Mouse (Mus musculus) left cerebral cortex, adult 18-20 months (tissue): Measurements from ENCODE around the gene Trpm7. TPM values are rescaled to one million over a fixed set of nuclear protein-coding genes. Genes with fewer than 3 reads are reported as not detected.

Experiments used
- DNase-seq, 2 experiments: peaks; one replicate each; pipeline ENCODE4 v3.0.0; 2021 to 2022; ENCODE audit warnings: low spot score in 2 of 2, mixed read lengths in 1 of 2
- total RNA-seq, 2 experiments: library from RNA; stranded (reverse); gene quantifications; 2 replicates each; pipeline ENCODE4 v1.2.3; 2021

Gene Trpm7
- total RNA-seq, 2 experiments from 2014 or later: 33.9 to 35.4 TPM

- no peak for DNase-seq
These were observed 58.6 kb downstream of the Trpm7 start for GRCm38 (mm10) chr2:126817414-126817813.

DNA sequence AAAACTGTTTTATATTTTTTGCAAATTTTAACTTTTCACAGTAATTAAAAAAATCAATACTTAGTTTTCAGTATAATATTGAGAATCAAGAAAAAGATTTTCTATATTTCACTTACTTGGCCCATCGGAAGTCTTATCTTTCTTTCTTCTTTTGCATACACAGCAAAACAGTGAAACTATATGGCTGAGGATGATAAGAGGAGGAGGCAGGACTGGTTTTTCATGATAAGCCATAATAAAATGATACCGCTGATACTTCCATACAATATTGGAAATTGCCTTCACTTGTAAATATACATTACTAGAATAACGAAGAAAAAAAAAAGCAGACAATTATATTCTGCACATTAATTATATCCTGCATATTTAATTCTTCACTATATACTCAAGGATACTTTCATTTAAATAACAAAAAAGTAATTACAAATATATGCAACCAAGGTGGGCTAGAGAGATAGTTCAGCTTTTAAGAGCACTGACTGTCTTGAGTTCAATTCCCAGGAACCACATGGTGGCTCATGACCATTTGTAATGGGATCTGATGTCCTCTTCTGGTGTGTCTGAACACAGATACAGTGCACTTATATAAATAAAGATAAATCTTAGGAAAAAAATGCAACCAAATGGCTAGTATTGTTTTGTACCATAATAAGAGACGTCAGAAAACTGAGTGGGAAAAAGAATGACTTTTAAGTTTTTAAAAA, 59.2 kb downstream of the Trpm7 start:
- no peak for DNase-seq

- no peak for DNase-seq
These were observed 60.2 kb downstream of the Trpm7 start for GRCm38 (mm10) chr2:126815822-126816221.

DNA sequence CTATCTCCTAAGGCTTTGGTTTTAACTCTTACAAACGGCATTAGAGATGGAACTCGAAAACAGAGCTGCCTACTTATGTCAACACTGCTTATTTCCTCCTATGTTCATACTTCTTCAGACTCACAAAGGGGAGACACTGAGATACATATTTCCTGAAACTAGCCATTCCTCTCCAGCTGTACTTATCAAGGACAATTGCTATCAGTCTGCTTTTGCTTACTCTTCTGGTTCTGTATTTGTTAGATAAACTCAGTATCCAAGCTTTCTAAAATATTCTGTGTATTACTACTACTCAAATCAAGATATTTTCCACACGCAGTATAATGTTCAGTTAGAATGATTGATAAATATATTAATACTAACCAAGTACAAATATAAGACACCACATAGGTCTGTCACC, 74.0 kb downstream of the Trpm7 start:
- no peak for DNase-seq

DNA sequence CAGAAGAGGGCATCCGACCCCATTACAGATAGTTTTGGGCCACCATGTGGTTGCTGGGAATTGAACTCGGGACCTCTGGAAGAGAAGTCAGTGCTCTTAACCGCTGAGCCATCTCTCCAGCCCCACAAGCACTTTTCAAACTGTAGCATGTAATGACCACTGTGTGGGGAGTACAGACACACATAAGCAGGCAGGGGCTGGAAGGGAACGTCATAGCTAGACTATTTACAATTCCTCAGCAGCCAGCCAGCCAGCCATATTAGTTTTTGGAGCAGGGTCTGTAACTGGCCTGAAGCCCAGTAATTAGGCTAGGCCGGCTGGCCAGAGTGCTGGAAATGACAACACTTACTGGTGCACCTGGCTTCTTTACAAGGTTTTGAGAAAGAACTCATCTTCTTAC, 77.6 kb downstream of the Trpm7 start:
- DNase-seq: no peak

- DNase-seq: no peak
These were observed 80.3 kb downstream of the Trpm7 start for GRCm38 (mm10) chr2:126795708-126796107.

- DNase-seq: no peak
These were observed 83.4 kb downstream of the Trpm7 start for GRCm38 (mm10) chr2:126792611-126793010.

DNA sequence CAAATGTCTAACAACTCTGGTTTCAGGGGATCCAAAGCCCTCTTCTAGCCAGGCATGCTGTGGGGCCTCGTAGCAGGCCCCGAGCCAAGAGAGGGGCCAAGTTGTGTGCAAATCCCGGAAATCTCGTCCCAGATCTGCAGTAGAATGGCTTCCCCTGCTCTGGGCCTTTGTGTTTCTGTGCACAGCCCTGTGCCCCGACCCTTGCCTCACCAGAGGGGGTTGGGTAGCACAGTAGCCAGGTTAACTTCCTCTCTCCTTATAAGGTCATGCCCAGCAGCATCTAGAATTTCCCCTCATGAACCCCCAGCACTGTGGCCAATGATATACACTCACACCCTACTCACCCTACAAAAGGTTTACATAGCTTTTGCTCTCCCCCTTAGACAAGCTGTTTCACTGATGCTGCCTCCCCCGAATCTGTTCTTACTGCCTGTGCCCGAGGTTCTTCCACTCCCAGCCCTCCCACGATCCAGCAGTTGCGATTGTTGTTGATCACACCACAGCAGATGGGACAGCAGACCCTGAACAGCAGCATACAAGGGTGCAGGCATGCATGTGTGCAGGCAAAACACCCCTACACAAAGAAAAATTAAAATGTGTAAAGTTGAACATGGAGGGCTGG, 88.2 kb downstream of the Trpm7 start:
- DNase-seq: peak; percentile 56 to 63

DNA sequence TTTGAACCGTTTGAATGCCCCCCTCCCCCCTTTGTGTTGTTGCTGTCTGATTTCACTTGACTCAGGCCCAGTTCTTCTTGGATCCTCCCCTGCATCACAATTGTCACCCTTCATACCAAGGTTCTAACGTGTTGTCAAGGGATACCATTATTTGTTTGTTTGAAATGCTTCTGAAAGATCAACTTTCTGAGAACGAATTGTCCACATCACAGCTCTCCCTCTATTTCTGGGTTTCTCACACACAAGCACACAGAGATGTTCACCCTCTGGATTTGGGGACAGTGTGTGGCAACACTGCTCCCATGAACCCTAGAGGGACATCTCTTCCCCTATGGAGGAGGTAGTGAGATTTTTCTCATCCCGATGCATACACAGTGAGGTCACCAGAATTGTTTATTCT, 92.7 kb downstream of the Trpm7 start, which contains the start of gene Usp50:
Gene Usp50, minus strand, starts transcription at position 101 of the 400 bp plus-strand sequence.
- no peak for DNase-seq

- DNase-seq: peak; percentile 56 to 60
These were observed 93.6 kb downstream of the Trpm7 start for GRCm38 (mm10) chr2:126782433-126782832.

- no peak for DNase-seq
These were observed 94.6 kb downstream of the Trpm7 start for GRCm38 (mm10) chr2:126781478-126781877.

- no peak for DNase-seq
These were observed 95.7 kb downstream of the Trpm7 start for GRCm38 (mm10) chr2:126780286-126780685.

GRCm38 (mm10) chr2:126778806-126779205, 97.2 kb downstream of the Trpm7 start:
- no peak for DNase-seq

DNA sequence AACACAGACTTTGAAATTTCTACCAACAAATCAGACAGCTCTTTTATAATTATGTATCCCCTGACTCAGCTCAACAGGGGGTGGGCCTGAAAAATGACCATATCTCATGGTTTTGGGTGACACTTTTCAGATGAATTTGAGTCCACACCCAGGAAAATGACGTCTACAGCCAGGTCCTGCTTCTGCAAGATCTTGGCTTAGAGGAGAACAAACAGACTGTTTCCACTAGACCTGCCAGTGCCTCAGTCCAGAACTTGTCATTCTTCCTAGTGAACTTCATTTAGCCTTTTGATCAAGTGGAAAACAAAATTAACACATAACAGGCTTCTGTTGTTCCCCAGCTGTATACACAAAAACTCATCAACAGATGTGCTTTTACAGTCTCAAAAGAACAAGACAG, 99.6 kb downstream of the Trpm7 start:
- no peak for DNase-seq

GRCm38 (mm10) chr2:126775951-126776350, 100.1 kb downstream of the Trpm7 start:
- DNase-seq: no peak

- no peak for DNase-seq
These were observed 103.8 kb downstream of the Trpm7 start for GRCm38 (mm10) chr2:126772217-126772616.

DNA sequence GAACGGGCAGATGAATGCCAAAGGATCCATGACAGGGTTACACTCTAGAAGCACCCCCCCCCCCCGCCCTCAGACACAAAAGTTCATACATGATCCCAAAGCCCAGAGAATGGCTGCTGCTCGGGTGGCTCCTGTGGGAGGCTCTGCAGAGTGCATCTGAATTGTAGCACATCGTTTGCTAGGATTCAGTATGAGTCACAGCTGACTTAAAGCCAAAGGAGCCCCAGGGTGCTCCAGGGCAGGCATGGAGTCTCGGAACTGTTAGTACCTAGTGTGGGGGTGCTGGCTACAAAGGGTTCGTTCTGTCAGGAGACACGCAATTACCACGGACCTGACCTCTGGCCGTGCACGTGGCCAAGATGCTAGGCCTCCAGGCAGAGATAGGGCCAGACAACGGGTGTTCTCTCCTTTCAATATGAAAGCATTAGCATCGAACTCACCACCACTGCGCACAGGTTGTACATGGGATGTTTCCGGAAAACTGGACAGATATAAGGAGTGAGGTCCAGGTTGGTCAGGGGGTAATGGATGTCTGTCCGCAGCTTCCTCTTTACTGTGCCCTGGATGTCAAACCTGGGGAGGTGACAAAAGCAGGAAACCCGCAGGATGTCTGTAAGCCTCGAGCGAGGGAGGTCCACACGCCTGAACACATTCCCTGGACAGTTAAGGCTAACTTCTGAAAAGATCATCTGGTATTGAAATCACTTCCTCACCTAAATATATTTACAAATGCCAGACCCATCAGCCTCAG, 106.4 kb downstream of the Trpm7 start:
- no peak for DNase-seq

GRCm38 (mm10) chr2:126768194-126768593, 107.8 kb downstream of the Trpm7 start:
- no peak for DNase-seq

DNA sequence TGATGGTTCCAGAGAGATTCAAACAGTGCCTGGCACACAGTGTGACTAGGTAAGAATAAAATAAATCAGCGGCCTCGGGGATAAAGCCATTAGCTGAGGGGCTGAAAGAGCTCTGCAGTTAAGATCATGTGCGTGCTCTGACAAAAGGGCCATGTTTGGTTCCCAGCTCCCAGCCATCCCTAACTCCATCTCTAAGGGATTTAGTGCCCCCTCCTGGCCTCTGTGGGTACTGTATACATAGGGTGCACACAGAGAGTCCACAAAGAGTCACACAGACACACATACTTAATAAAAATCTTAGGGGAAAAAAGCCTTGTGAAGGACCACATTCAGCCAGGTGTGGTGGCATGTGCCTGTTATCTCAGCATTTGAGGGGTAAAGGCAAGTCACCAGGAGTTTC, 108.4 kb downstream of the Trpm7 start:
- no peak for DNase-seq

DNA sequence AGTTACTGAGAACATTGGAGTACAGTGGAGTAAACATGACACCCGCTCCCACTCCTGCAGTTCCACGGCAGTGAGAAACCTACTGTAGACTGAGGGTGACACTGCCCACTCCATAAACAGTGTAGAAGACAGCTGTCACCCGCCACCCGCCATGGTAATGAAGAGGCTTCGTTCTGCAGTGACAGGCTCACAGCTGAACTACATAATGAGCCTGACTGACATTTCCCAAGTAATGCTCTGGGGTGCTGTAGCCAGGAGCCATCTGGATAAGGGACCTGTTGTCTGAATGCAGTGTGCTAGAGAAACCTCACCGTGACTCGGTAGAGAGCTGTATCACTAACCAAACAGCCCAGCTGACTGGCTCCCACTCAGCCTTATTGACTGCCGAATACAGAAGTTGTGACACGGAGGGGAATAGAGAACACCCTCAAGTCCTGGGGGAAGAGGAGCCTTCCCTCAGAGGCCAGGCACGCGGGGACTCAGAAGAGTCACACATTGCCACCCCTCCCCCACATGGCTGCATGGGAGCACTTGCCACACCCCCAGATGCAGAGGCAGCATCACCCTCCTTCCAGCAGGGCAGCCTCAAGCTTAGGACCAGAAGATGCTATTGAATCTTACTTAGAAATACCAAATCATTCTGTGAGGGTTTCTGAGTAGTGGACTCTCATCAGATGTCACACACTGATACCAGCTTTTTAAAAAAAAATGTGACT, 110.0 kb downstream of the Trpm7 start:
- peak in 1 of 2 experiments; percentile 24 for DNase-seq

- no peak for DNase-seq
These were observed 116.7 kb downstream of the Trpm7 start for GRCm38 (mm10) chr2:126759351-126759750.
